Mouse (Mus musculus): Measurements from ENCODE around the gene Slamf1.

DNA sequence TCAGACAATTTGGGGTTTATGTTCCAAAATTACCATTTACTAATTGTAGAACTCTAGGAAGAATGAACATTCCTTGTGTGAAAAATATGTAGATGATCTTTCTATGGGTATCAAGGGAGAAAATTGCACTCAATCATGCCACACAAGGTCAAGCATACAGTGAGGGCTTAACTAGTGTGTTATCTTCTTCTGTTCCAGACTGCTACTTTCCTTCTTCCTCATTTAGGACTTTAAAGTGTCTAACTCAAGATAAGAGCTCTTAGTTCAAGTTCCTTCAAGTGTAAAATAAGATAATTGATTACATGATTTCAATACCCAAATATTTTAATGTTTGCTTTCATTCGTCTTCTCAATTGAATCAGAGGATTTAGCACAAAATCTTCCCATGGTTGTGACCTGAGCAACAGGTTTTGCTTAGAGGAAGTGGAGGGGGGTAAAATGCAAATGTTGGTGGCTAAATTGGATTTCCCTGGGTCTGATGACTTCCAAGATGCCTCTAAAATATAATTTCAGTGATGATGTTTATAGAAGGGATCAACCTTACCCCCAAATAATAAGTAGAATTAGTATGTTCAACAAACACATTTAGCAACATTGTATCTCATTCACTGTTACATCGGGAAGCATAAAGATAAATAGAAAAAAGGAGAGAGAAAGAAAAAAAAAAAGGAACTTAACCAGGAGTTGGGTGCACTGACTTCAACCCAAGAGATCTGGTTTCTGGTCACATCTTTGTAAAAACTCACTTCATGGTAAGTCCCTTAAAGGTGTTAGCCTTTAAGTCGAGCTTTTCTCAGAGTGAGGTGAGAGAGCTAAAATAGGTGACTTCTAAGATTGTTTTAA, 18.6 kb upstream of the Slamf1 start:
- TF ChIP-seq CTCF (IDR thresholded peaks at IDR 0.05; ENCODE audit: low read depth, low read length) (no peak), POLR2A (IDR thresholded peaks at IDR 0.05; ENCODE audit: extremely low read depth, insufficient read depth, low read length) (no peak)
